Mouse (Mus musculus) forebrain, embryonic 12.5 days (tissue): ENCODE data around the gene Xpnpep2. TPM values are rescaled to one million over a fixed set of nuclear protein-coding genes. Genes with fewer than 3 reads are reported as not detected.

Experiments
- ATAC-seq: fragments of 200-750 bp; cut with Nextera tagmentation; 2 replicates; pipeline ENCODE4 v1.8.0; 2017; ENCODE audit warnings: moderate TSS enrichment; ENCODE audit not compliant: low FRiP score
- H3K27ac ChIP-seq: fragments of 300-500 bp; sonication (generic); 2 replicates; pipeline ENCODE4 v1.5.1; 2016; ENCODE audit warnings: mild to moderate bottlenecking
- H3K27me3 ChIP-seq: fragments of 300-500 bp; sonication (generic); 2 replicates; pipeline ENCODE4 v1.6.1; 2016; ENCODE audit warnings: mild to moderate bottlenecking
- H3K36me3 ChIP-seq: fragments of 300-500 bp; sonication (generic); replicated peaks from 2 replicates; pipeline ENCODE4 v1.6.1; 2016; ENCODE audit warnings: mild to moderate bottlenecking
- H3K4me1 ChIP-seq: fragments of 300-500 bp; sonication (generic); 2 replicates; pipeline ENCODE4 v1.6.1; 2016
- H3K4me2 ChIP-seq: fragments of 300-500 bp; sonication (generic); 2 replicates; pipeline ENCODE4 v1.6.1; 2016; ENCODE audit warnings: mild to moderate bottlenecking, moderate library complexity
- H3K4me3 ChIP-seq: fragments of 300-500 bp; sonication (generic); replicated peaks from 2 replicates; pipeline ENCODE4 v1.5.1; 2016; ENCODE audit warnings: mild to moderate bottlenecking
- H3K9ac ChIP-seq: fragments of 300-500 bp; sonication (generic); 2 replicates; pipeline ENCODE4 v1.6.1; 2016; ENCODE audit warnings: mild to moderate bottlenecking
- H3K9me3 ChIP-seq: fragments of 300-500 bp; sonication (generic); 2 replicates; pipeline ENCODE4 v1.6.1; 2016
- WGBS: fragments of 180-500 bp; shearing (Covaris S2); methylation state at CpG from one replicate; pipeline ENCODE4 v1.1.7; 2016; 5-methylcytosine and 5-hydroxymethylcytosine counted together
- polyA plus RNA-seq: library from polyadenylated mRNA; unstranded; fragments of >200 nt; fragmentation: Nextera tagmentation; extraction: Ambion mirVana; gene quantifications from 2 replicates; pipeline ENCODE4 v1.2.1, GENCODE M21; 2016

The Xpnpep2 gene
- polyA plus RNA-seq, 1 experiment from 2014 or later = 1.2 TPM

DNA sequence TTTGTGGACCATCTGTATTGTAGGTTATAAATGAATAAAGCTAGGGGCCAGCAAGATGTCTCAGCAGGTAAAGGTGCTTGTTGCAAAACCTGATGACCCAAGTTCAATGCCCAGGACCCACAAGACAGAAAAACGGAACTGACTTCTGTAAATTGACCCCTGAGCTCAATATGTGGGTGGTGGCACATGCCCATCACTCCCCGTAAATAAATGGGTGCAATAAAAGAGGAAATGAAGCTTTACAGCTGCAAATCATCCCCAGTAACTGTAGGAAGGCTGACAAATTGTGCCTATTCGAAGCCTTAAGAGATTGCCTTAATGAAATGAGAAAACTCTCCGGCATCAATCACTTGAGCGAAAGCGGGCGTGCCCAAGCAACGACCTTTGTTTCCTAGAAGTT is 11.9 kb upstream of the Xpnpep2 start:
- Histone ChIP-seq H3K27me3 (no peaks in the 10 kb centered on the region), H3K4me2 (no peak overlapping the region), H3K9ac (no peak overlapping the region), H3K9me3 (no peaks in the 10 kb centered on the region), H3K4me3 (no peak overlapping the region), H3K4me1 (no peaks in the 10 kb centered on the region), H3K27ac (no peak overlapping the region), H3K36me3 (no peaks in the 10 kb centered on the region)
- 86% methylated on average over 8 of the region's 8 CpGs for WGBS
- no peak for ATAC-seq

DNA sequence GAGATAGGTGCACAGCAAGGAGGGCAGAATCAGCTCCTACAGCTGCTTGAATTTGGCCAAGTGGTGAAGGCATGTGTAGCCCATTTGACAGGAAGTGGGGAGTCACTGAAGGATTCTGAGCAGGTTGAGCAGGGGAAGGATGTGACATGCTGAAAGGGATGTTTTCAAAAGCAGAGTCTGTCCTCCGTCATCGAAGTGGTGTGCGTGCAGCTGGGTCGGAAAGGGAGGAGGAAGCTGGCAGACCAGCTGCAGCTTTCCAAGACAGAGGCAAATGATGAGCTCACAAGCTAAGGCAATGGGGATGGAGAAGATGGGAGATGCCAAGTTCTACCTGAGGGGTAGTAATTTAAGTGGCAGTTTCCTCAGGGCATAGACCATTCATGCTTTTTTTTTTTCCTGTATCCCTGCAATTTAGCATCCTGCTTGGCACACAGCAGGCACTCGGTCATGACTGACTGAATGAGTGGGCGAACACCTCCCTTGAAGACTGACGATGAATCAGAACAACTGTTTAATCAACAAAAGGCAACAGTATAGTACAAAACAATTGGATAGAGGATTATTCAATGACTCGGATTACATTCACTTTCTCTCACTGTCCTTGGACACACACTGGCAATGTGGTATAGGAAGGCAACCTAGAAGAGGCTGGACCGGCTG is 9.9 kb upstream of the Xpnpep2 start:
- no peak overlapping the region for H3K4me3 ChIP-seq
- H3K27ac ChIP-seq = no peak overlapping the region
- H3K9ac ChIP-seq = no peak overlapping the region
- WGBS = 81% methylated on average over 9 of the region's 9 CpGs
- no peaks in the 10 kb centered on the region for H3K9me3 ChIP-seq
- H3K4me2 ChIP-seq = no peak overlapping the region
- no peak for ATAC-seq
- no peaks in the 10 kb centered on the region for H3K4me1 ChIP-seq
- no peaks in the 10 kb centered on the region for H3K36me3 ChIP-seq
- H3K27me3 ChIP-seq = no peaks in the 10 kb centered on the region

DNA sequence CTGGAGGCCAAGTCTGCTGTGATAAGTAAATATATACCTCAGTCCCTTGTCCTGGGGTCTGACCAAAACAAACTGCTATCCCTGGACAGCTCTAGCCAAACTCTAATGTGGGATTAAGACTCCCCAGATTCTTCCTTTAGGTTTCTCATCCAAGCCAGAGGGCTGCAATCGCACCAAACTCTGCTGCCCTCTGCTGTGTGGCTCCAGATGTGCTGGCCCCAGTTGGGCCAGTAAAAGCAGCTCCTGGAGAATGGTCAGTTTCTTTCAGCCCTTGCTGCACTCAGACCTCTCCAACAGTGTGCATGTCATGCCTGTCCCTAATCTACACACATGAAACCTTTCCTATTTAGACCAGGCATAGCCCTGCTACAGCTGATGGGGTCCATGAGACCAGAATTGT is 8.7 kb upstream of the Xpnpep2 start:
- no peak overlapping the region for H3K9ac ChIP-seq
- WGBS = 31% methylated on average over 1 of the region's 1 CpGs
- no peak overlapping the region for H3K4me2 ChIP-seq
- H3K4me3 ChIP-seq = no peak overlapping the region
- no peaks in the 10 kb centered on the region for H3K36me3 ChIP-seq
- ATAC-seq = no peak
- H3K27me3 ChIP-seq = no peaks in the 10 kb centered on the region
- no peaks in the 10 kb centered on the region for H3K4me1 ChIP-seq
- H3K9me3 ChIP-seq = no peaks in the 10 kb centered on the region
- no peak overlapping the region for H3K27ac ChIP-seq

DNA sequence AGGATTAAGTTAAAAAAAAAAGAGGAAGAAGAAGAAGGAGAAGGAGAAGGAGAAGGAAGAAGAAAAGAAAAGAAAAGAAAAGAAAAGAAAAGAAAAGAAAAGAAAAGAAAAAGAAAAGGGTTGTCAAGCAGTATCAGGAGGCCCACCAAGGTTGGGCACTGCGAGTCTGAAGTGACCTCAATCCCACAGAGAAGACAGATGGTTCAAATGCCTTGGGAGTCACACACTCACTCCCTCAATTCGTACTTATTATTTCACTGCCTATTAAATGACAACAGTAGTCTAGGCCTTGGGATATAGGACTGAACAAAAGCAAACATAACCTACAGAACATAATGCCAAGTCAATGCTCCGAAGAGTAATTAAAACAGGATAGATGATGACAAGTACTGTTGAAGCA is 5.3 kb upstream of the Xpnpep2 start:
- H3K4me3 ChIP-seq = no peak overlapping the region
- no peak for ATAC-seq
- H3K27me3 ChIP-seq = no peaks in the 10 kb centered on the region
- no peak overlapping the region for H3K4me2 ChIP-seq
- H3K27ac ChIP-seq = no peak overlapping the region
- H3K4me1 ChIP-seq = no peaks in the 10 kb centered on the region
- no peaks in the 10 kb centered on the region for H3K36me3 ChIP-seq
- no peaks in the 10 kb centered on the region for H3K9me3 ChIP-seq
- WGBS = 85% methylated on average over 3 of the region's 3 CpGs
- H3K9ac ChIP-seq = no peak overlapping the region

DNA sequence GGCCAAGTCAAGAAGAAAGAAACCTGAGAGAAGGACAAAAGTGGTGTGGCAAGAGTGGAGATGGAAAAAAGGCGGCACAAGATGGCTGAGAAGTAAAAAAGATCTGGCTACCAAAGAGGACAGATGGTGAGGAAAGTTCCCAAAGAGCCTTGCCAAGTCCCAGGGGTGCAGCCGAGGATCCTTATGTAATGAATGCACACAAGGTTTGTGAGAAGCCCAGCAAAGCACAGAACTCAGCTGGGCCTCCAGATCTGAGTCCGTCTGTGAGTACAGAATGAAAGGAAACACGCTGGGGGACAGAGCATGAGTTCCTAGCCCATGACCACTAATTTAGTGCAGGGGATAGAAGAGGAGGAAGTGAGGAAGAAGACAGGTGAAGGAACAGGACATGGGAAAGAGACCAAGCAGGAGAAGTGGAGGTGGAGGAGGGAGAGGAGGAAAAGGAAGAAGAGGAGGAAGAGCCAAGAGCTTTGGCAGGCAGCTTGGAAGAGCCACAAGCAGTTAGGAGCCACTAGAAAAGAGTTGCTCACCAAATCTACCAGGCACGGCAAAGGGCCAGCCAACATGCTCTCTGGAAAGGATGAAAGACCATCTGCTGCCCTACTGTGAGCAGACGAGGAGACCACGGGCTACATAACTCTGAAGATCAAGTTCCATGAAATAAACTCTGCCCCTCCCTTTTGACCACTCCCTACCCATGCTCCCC is 3.6 kb upstream of the Xpnpep2 start:
- Histone ChIP-seq H3K27ac (no peak overlapping the region), H3K4me2 (no peak overlapping the region), H3K9me3 (no peaks in the 10 kb centered on the region), H3K4me1 (no peaks in the 10 kb centered on the region), H3K9ac (no peak overlapping the region), H3K4me3 (no peak overlapping the region), H3K36me3 (no peaks in the 10 kb centered on the region), H3K27me3 (no peaks in the 10 kb centered on the region)
- ATAC-seq = no peak
- WGBS = 84% methylated on average over 7 of the region's 7 CpGs

- H3K27ac ChIP-seq = no peak overlapping the region
- no peaks in the 10 kb centered on the region for H3K36me3 ChIP-seq
- no peak overlapping the region for H3K4me2 ChIP-seq
- H3K9me3 ChIP-seq = no peaks in the 10 kb centered on the region
- no peak overlapping the region for H3K4me3 ChIP-seq
- no peak overlapping the region for H3K9ac ChIP-seq
- WGBS = 88% methylated on average over 3 of the region's 3 CpGs
- ATAC-seq = no peak
- H3K27me3 ChIP-seq = no peaks in the 10 kb centered on the region
- no peaks in the 10 kb centered on the region for H3K4me1 ChIP-seq
Observed at GRCm38 (mm10) chrX:48106226-48106625, 2.3 kb upstream of the Xpnpep2 start.

DNA sequence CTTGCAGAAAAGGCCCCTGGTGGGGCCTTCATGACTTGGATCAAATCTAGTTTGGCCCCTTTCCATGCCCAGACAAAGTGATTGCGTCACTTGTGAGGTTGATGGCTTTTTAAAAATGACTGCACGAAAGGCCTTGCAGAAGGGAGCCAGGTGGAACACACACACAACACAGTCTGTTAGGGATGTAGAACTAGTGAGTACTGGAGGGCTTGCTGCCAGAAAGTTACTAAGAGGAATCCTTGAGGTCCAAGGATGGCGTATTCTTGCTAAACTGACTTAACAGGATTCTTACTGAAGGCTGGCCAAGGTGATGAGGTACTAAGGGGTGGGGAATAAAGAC is 761 bp downstream of the Xpnpep2 start:
- no peak overlapping the region for H3K27ac ChIP-seq
- WGBS = 92% methylated on average over 3 of the region's 3 CpGs
- H3K27me3 ChIP-seq = no peaks in the 10 kb centered on the region
- no peaks in the 10 kb centered on the region for H3K9me3 ChIP-seq
- H3K9ac ChIP-seq = no peak overlapping the region
- no peaks in the 10 kb centered on the region for H3K4me1 ChIP-seq
- H3K4me2 ChIP-seq = no peak overlapping the region
- no peak for ATAC-seq
- H3K36me3 ChIP-seq = no peaks in the 10 kb centered on the region
- H3K4me3 ChIP-seq = no peak overlapping the region

- no peak overlapping the region for H3K9ac ChIP-seq
- no peak overlapping the region for H3K4me2 ChIP-seq
- H3K4me3 ChIP-seq = no peak overlapping the region
- H3K9me3 ChIP-seq = no peaks in the 10 kb centered on the region
- no peaks in the 10 kb centered on the region for H3K27me3 ChIP-seq
- no peaks in the 10 kb centered on the region for H3K4me1 ChIP-seq
- no peak overlapping the region for H3K27ac ChIP-seq
- no peak for ATAC-seq
- no peaks in the 10 kb centered on the region for H3K36me3 ChIP-seq
Observed at GRCm38 (mm10) chrX:48119294-48119693, 10.8 kb downstream of the Xpnpep2 start.

DNA sequence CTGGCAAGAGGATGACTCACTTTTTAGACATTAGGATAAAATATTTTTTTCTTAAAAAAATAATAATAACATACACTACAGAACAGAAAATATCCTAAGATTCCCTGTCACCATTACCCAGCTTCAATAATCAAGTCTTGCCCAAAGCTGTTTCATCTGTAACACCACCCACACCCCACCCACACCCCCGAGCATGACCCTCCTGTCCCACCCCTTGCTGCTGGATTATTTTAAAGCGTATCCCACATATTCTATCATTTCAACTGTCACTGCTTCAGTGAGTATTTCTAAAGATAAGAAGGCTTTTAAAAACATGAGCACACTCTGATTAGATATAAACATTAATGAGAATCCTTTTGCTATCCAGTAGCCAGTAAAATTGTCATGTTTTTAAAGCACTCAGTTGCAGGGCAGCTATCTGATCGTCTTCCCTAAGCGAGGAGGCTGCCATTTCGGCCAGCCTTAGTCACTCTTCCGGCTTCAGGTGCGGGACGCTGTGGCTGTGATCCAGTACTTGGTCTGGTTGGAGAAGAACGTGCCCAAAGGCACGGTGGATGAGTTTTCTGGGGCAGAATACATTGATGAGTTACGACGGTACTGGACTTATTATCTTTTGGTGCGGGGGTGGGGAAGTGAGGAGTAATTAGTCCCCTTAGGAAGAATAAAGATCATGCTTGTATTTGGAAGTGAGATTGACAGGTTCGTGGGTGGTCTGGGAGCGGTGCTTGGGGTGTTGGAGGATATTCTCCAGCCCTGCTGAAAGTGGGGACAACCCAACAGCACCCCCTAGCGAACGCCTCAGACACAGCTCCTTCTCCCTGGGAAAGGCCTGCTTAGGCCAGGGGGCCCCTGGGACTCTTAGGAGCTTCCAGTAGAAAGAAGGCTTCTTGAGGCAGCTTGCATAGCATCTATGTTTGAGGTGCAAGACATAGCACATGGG is 15.9 kb downstream of the Xpnpep2 start:
- H3K9me3 ChIP-seq = no peaks in the 10 kb centered on the region
- H3K27ac ChIP-seq = no peak overlapping the region
- no peak for ATAC-seq
- H3K4me3 ChIP-seq = no peak overlapping the region
- 0 out of 2 replicates have a peak overlapping the region, but pooled peaks have one; percentile 24 for H3K4me2 ChIP-seq
- 29% methylated on average over 17 of the region's 17 CpGs for WGBS
- no peaks in the 10 kb centered on the region for H3K27me3 ChIP-seq
- no peaks in the 10 kb centered on the region for H3K36me3 ChIP-seq
- no peak overlapping the region for H3K9ac ChIP-seq
- H3K4me1 ChIP-seq = no peaks in the 10 kb centered on the region

- H3K4me1 ChIP-seq = no peaks in the 10 kb centered on the region
- H3K27me3 ChIP-seq = no peaks in the 10 kb centered on the region
- no peaks in the 10 kb centered on the region for H3K36me3 ChIP-seq
- no peak overlapping the region for H3K27ac ChIP-seq
- no peaks in the 10 kb centered on the region for H3K9me3 ChIP-seq
- no peak overlapping the region for H3K4me2 ChIP-seq
- no peak for ATAC-seq
- no peak overlapping the region for H3K9ac ChIP-seq
- no peak overlapping the region for H3K4me3 ChIP-seq
- 46% methylated on average over 6 of the region's 6 CpGs for WGBS
Observed at GRCm38 (mm10) chrX:48126903-48127476, 18.5 kb downstream of the Xpnpep2 start.

GRCm38 (mm10) chrX:48127502-48128218 is 19.1 kb downstream of the Xpnpep2 start:
- Histone ChIP-seq H3K4me1 (no peaks in the 10 kb centered on the region), H3K36me3 (no peaks in the 10 kb centered on the region)

GRCm38 (mm10) chrX:48129167-48129566 is 20.6 kb downstream of the Xpnpep2 start:
- H3K4me1 ChIP-seq = no peaks in the 10 kb centered on the region
- H3K4me3 ChIP-seq = no peak overlapping the region
- H3K36me3 ChIP-seq = no peaks in the 10 kb centered on the region
- no peak overlapping the region for H3K27ac ChIP-seq
- no peak overlapping the region for H3K4me2 ChIP-seq
- H3K9me3 ChIP-seq = no peaks in the 10 kb centered on the region
- no peaks in the 10 kb centered on the region for H3K27me3 ChIP-seq
- H3K9ac ChIP-seq = no peak overlapping the region
- no peak for ATAC-seq
- 100% methylated on average over 1 of the region's 1 CpGs for WGBS

More at GRCm38 (mm10) chrX:48127502-48128218, 19.1 kb downstream of the Xpnpep2 start:
- no peak overlapping the region for H3K4me2 ChIP-seq
- ATAC-seq = no peak
- no peak overlapping the region for H3K27ac ChIP-seq
- WGBS = 73% methylated on average over 6 of the region's 6 CpGs
- H3K27me3 ChIP-seq = no peaks in the 10 kb centered on the region
- H3K9ac ChIP-seq = no peak overlapping the region
- H3K9me3 ChIP-seq = no peaks in the 10 kb centered on the region
- H3K4me3 ChIP-seq = no peak overlapping the region
